Mouse (Mus musculus) stomach, postnatal 0 days (tissue): ENCODE results near the gene Sptbn2.

Experiments used
- CTCF ChIP-seq: IDR thresholded peaks from 2 replicates; pipeline ENCODE4 v1.5.1; 2016; ENCODE audit warnings: antibody characterized with exemption, low read depth, mild to moderate bottlenecking, moderate library complexity
- EP300 ChIP-seq: optimal IDR thresholded peaks from 2 replicates; pipeline ENCODE3; 2016; ENCODE audit warnings: antibody characterized with exemption

GRCm38 (mm10) chr19:4767507-4768148 lies 56.7 kb downstream of the Sptbn2 start:
- no peak for TF ChIP-seq CTCF
- no peak for TF ChIP-seq EP300
